Mouse (Mus musculus): ENCODE results near the gene Pmvk. TPM values are rescaled to one million over a fixed set of nuclear protein-coding genes. Genes with fewer than 3 reads are reported as not detected.

Pmvk gene
- polyA plus RNA-seq, 1 experiment from 2014 or later = 106 TPM

- Histone ChIP-seq H3K9ac (replicated peaks; ENCODE audit: low read length) (no peak overlapping the region), H3K4me3 (replicated peaks; ENCODE audit: low read depth, low read length) (no peak overlapping the region), H3K27ac (replicated peaks; ENCODE audit: low read depth, low read length) (no peak overlapping the region), H3K36me3 (ENCODE audit: control insufficient read depth, insufficient read depth, low read length) (no peaks in the 10 kb centered on the region), H3K9me3 (ENCODE audit: control insufficient read depth, low read length) (no peaks in the 10 kb centered on the region), H3K4me2 (ENCODE audit: low read length) (no peak overlapping the region), H3K27me3 (ENCODE audit: control insufficient read depth, insufficient read depth, low read length) (no peaks in the 10 kb centered on the region), H3K4me1 (ENCODE audit: control insufficient read depth, insufficient read depth, low read length) (peaks cover 8% of the 10 kb centered on the region; the same call in 1 of the 2 replicates)
- ATAC-seq (ENCODE audit: low FRiP score, low TSS enrichment) (no peak), DNase-seq (peak; percentile 80)
- 31% methylated on average over 10 of the region's 10 CpGs for WGBS
These were observed 2.7 kb downstream of the Pmvk start for GRCm38 (mm10) chr3:89456726-89457665.

GRCm38 (mm10) chr3:89458372-89458964 lies 4.1 kb downstream of the Pmvk start:
- Histone ChIP-seq H3K9me3 (ENCODE audit: control insufficient read depth, low read length) (no peaks in the 10 kb centered on the region), H3K36me3 (ENCODE audit: control insufficient read depth, insufficient read depth, low read length) (no peaks in the 10 kb centered on the region), H3K4me1 (ENCODE audit: control insufficient read depth, insufficient read depth, low read length) (peaks cover 8% of the 10 kb centered on the region; the same call in 1 of the 2 replicates), H3K4me3 (replicated peaks; ENCODE audit: low read depth, low read length) (peak overlapping the region; percentile 65), H3K9ac (replicated peaks; ENCODE audit: low read length) (no peak overlapping the region; the same call in 1 of the 2 replicates), H3K27ac (replicated peaks; ENCODE audit: low read depth, low read length) (peak overlapping the region; percentile 91), H3K27me3 (ENCODE audit: control insufficient read depth, insufficient read depth, low read length) (no peaks in the 10 kb centered on the region), H3K4me2 (ENCODE audit: low read length) (peak overlapping the region; percentile 69)
- ATAC-seq (ENCODE audit: low FRiP score, low TSS enrichment) (peak; percentile 23; the same call in 1 of the 2 replicates), DNase-seq (no peak)
- WGBS = 47% methylated on average over 13 of the region's 13 CpGs

GRCm38 (mm10) chr3:89458965-89459807 lies 4.8 kb downstream of the Pmvk start:
- Histone ChIP-seq H3K4me3 (replicated peaks; ENCODE audit: low read depth, low read length) (peak overlapping the region; percentile 65), H3K27me3 (ENCODE audit: control insufficient read depth, insufficient read depth, low read length) (no peaks in the 10 kb centered on the region), H3K9ac (replicated peaks; ENCODE audit: low read length) (peak overlapping the region; percentile 87), H3K9me3 (ENCODE audit: control insufficient read depth, low read length) (no peaks in the 10 kb centered on the region), H3K4me2 (ENCODE audit: low read length) (peak overlapping the region; percentile 69), H3K36me3 (ENCODE audit: control insufficient read depth, insufficient read depth, low read length) (peaks cover 6% of the 10 kb centered on the region; the same call in 1 of the 2 replicates), H3K27ac (replicated peaks; ENCODE audit: low read depth, low read length) (peak overlapping the region; percentile 91), H3K4me1 (ENCODE audit: control insufficient read depth, insufficient read depth, low read length) (peaks cover 8% of the 10 kb centered on the region; the same call in 1 of the 2 replicates)
- 1% methylated on average over 36 of the region's 36 CpGs for WGBS
- ATAC-seq (ENCODE audit: low FRiP score, low TSS enrichment) (peak; percentile 92), DNase-seq (peak; percentile 96)

GRCm38 (mm10) chr3:89468268-89468667 lies 13.9 kb downstream of the Pmvk start:
- H3K9me3 ChIP-seq (ENCODE audit: control insufficient read depth, low read length) = no peaks in the 10 kb centered on the region
- no peak for DNase-seq
- 50% methylated on average over 4 of the region's 4 CpGs for WGBS

GRCm38 (mm10) chr3:89472280-89472679 lies 17.9 kb downstream of the Pmvk start:
- Histone ChIP-seq H3K4me2 (ENCODE audit: low read length) (no peak overlapping the region), H3K4me3 (replicated peaks; ENCODE audit: low read depth, low read length) (no peak overlapping the region), H3K36me3 (ENCODE audit: control insufficient read depth, insufficient read depth, low read length) (peaks cover 26% of the 10 kb centered on the region), H3K4me1 (ENCODE audit: control insufficient read depth, insufficient read depth, low read length) (no peaks in the 10 kb centered on the region), H3K9ac (replicated peaks; ENCODE audit: low read length) (no peak overlapping the region), H3K9me3 (ENCODE audit: control insufficient read depth, low read length) (no peaks in the 10 kb centered on the region), H3K27me3 (ENCODE audit: control insufficient read depth, insufficient read depth, low read length) (no peaks in the 10 kb centered on the region), H3K27ac (replicated peaks; ENCODE audit: low read depth, low read length) (no peak overlapping the region)
- ATAC-seq (ENCODE audit: low FRiP score, low TSS enrichment) (no peak), DNase-seq (no peak)
- 84% methylated on average over 7 of the region's 7 CpGs for WGBS

More at GRCm38 (mm10) chr3:89468268-89468667, 13.9 kb downstream of the Pmvk start:
- ATAC-seq (ENCODE audit: low FRiP score, low TSS enrichment) = no peak
- Histone ChIP-seq H3K9ac (replicated peaks; ENCODE audit: low read length) (no peak overlapping the region), H3K4me2 (ENCODE audit: low read length) (no peak overlapping the region), H3K36me3 (ENCODE audit: control insufficient read depth, insufficient read depth, low read length) (peaks cover 38% of the 10 kb centered on the region), H3K4me3 (replicated peaks; ENCODE audit: low read depth, low read length) (no peak overlapping the region), H3K4me1 (ENCODE audit: control insufficient read depth, insufficient read depth, low read length) (no peaks in the 10 kb centered on the region), H3K27ac (replicated peaks; ENCODE audit: low read depth, low read length) (no peak overlapping the region), H3K27me3 (ENCODE audit: control insufficient read depth, insufficient read depth, low read length) (no peaks in the 10 kb centered on the region)

GRCm38 (mm10) chr3:89473838-89474237 lies 19.5 kb downstream of the Pmvk start:
- Histone ChIP-seq H3K4me2 (ENCODE audit: low read length) (no peak overlapping the region), H3K27me3 (ENCODE audit: control insufficient read depth, insufficient read depth, low read length) (no peaks in the 10 kb centered on the region), H3K4me1 (ENCODE audit: control insufficient read depth, insufficient read depth, low read length) (no peaks in the 10 kb centered on the region), H3K27ac (replicated peaks; ENCODE audit: low read depth, low read length) (no peak overlapping the region), H3K9me3 (ENCODE audit: control insufficient read depth, low read length) (no peaks in the 10 kb centered on the region), H3K4me3 (replicated peaks; ENCODE audit: low read depth, low read length) (no peak overlapping the region), H3K9ac (replicated peaks; ENCODE audit: low read length) (no peak overlapping the region), H3K36me3 (ENCODE audit: control insufficient read depth, insufficient read depth, low read length) (peaks cover 12% of the 10 kb centered on the region)
- no peak for ATAC-seq (ENCODE audit: low FRiP score, low TSS enrichment)
- DNase-seq = no peak
- 81% methylated on average over 6 of the region's 6 CpGs for WGBS

GRCm38 (mm10) chr3:89479055-89479454 lies 24.7 kb downstream of the Pmvk start:
- no peak overlapping the region for H3K4me3 ChIP-seq (replicated peaks; ENCODE audit: low read depth, low read length)
- WGBS = 76% methylated on average over 6 of the region's 6 CpGs

GRCm38 (mm10) chr3:89481488-89481887 lies 27.1 kb downstream of the Pmvk start:
- ATAC-seq (ENCODE audit: low FRiP score, low TSS enrichment) (no peak), DNase-seq (no peak)
- H3K9ac ChIP-seq (replicated peaks; ENCODE audit: low read length) = no peak overlapping the region
- H3K4me1 ChIP-seq (ENCODE audit: control insufficient read depth, insufficient read depth, low read length) = no peaks in the 10 kb centered on the region
- no peaks in the 10 kb centered on the region for H3K27me3 ChIP-seq (ENCODE audit: control insufficient read depth, insufficient read depth, low read length)
- WGBS = 43% methylated on average over 2 of the region's 2 CpGs
- H3K27ac ChIP-seq (replicated peaks; ENCODE audit: low read depth, low read length) = no peak overlapping the region
- H3K4me3 ChIP-seq (replicated peaks; ENCODE audit: low read depth, low read length) = no peak overlapping the region
- H3K9me3 ChIP-seq (ENCODE audit: control insufficient read depth, low read length) = no peaks in the 10 kb centered on the region
- H3K4me2 ChIP-seq (ENCODE audit: low read length) = no peak overlapping the region
- H3K36me3 ChIP-seq (ENCODE audit: control insufficient read depth, insufficient read depth, low read length) = no peaks in the 10 kb centered on the region

More at GRCm38 (mm10) chr3:89479055-89479454, 24.7 kb downstream of the Pmvk start:
- no peaks in the 10 kb centered on the region for H3K27me3 ChIP-seq (ENCODE audit: control insufficient read depth, insufficient read depth, low read length)
- no peak overlapping the region for H3K4me2 ChIP-seq (ENCODE audit: low read length)
- ATAC-seq (ENCODE audit: low FRiP score, low TSS enrichment) (no peak), DNase-seq (no peak)
- no peaks in the 10 kb centered on the region for H3K4me1 ChIP-seq (ENCODE audit: control insufficient read depth, insufficient read depth, low read length)
- H3K27ac ChIP-seq (replicated peaks; ENCODE audit: low read depth, low read length) = no peak overlapping the region
- H3K9ac ChIP-seq (replicated peaks; ENCODE audit: low read length) = no peak overlapping the region
- no peaks in the 10 kb centered on the region for H3K36me3 ChIP-seq (ENCODE audit: control insufficient read depth, insufficient read depth, low read length)
- H3K9me3 ChIP-seq (ENCODE audit: control insufficient read depth, low read length) = no peaks in the 10 kb centered on the region
